Mouse (Mus musculus) CH12.LX (cell line): ENCODE data around the gene Ppp1r14d. TPM values are rescaled to one million over a fixed set of nuclear protein-coding genes. Genes with fewer than 3 reads are reported as not detected.

ENCODE experiments used
- DNase-seq: peaks from one replicate; pipeline ENCODE4 v3.0.0-alpha.2; 2013; ENCODE audit errors: extremely low read depth
- H3K27ac ChIP-seq: 2 replicates; pipeline ENCODE4 v1.5.1; 2012; ENCODE audit warnings: low read depth, mild to moderate bottlenecking, control low read depth, moderate library complexity; ENCODE audit not compliant: insufficient read depth
- H3K27me3 ChIP-seq: replicated peaks from 2 replicates; pipeline ENCODE3; 2012; ENCODE audit warnings: inconsistent platforms
- H3K36me3 ChIP-seq, 2 experiments: replicated peaks in 1 of 2; 2 replicates each; pipeline versions ENCODE3 to v1.6.1; 2012; ENCODE audit warnings: inconsistent platforms in 1 of 2, low read length in 1 of 2, mild to moderate bottlenecking in 1 of 2, mixed read lengths in 1 of 2, moderate library complexity in 1 of 2; ENCODE audit not compliant: control insufficient read depth in 1 of 2, insufficient read depth in 1 of 2
- H3K4me1 ChIP-seq, 2 experiments: 2 replicates each; pipeline ENCODE4 v1.6.1; 2012; ENCODE audit warnings: inconsistent platforms in 1 of 2, moderate library complexity in 1 of 2; ENCODE audit not compliant: insufficient read depth in 2 of 2, control insufficient read depth in 1 of 2
- H3K4me2 ChIP-seq: 2 replicates; pipeline ENCODE4 v1.6.1; 2012; ENCODE audit warnings: low read depth, mild to moderate bottlenecking, control low read depth; ENCODE audit not compliant: poor library complexity, insufficient read depth, severe bottlenecking
- H3K4me3 ChIP-seq, 3 experiments: fragments of 150-350 bp in 1 of 3; sonication (generic) in 1 of 3; replicated peaks in 1 of 3; 2 replicates each; pipeline versions ENCODE3 to v1.5.1; 2011 to 2012; ENCODE audit warnings: low read depth in 2 of 3, low read length in 2 of 3, mild to moderate bottlenecking in 2 of 3, moderate library complexity in 2 of 3, control low read depth in 1 of 3, improper control_type of control experiment in 1 of 3, inconsistent platforms in 1 of 3, mixed read lengths in 1 of 3; ENCODE audit not compliant: poor library complexity in 1 of 3
- H3K79me2 ChIP-seq: replicated peaks from 2 replicates; pipeline ENCODE4 v1.6.1; 2012; ENCODE audit warnings: mild to moderate bottlenecking, moderate library complexity; ENCODE audit not compliant: control insufficient read depth, poor library complexity, insufficient read depth, severe bottlenecking; ENCODE audit errors: extremely low read depth
- H3K9ac ChIP-seq: 2 replicates; pipeline ENCODE4 v1.6.1; 2012; ENCODE audit warnings: low read depth, mild to moderate bottlenecking, control low read depth, moderate library complexity; ENCODE audit not compliant: insufficient read depth
- H3K9me3 ChIP-seq: replicated peaks from 2 replicates; pipeline ENCODE3; 2012; ENCODE audit warnings: low read length, inconsistent platforms, mixed read lengths
- CHD1 ChIP-seq: IDR thresholded peaks from 2 replicates; pipeline ENCODE4 v1.6.1; 2012; ENCODE audit warnings: low read depth, low read length, improper control_type of control experiment, inconsistent platforms
- CTCF ChIP-seq, 2 experiments: IDR thresholded peaks in 1 of 2; conservative IDR thresholded peaks in 1 of 2; 2 replicates each; pipeline ENCODE4 v1.5.1; 2011 to 2012; ENCODE audit warnings: low read depth in 2 of 2, low read length in 2 of 2, improper control_type of control experiment in 1 of 2, inconsistent platforms in 1 of 2, mild to moderate bottlenecking in 1 of 2, moderate library complexity in 1 of 2
- ELF1 ChIP-seq: IDR thresholded peaks from 2 replicates; pipeline ENCODE4 v1.6.1; 2014; ENCODE audit warnings: low read depth, mild to moderate bottlenecking, inconsistent platforms, low read length, improper control_type of control experiment
- EP300 ChIP-seq: IDR thresholded peaks from 2 replicates; pipeline ENCODE4 v1.6.1; 2011; ENCODE audit warnings: low read length, improper control_type of control experiment
- ETS1 ChIP-seq: conservative IDR thresholded peaks from 2 replicates; pipeline ENCODE4 v1.6.1; 2012; ENCODE audit warnings: low read depth, mild to moderate bottlenecking, inconsistent platforms, low read length, improper control_type of control experiment, moderate library complexity
- IRF4 ChIP-seq: IDR thresholded peaks from 2 replicates; pipeline ENCODE4 v1.6.1; 2014; ENCODE audit warnings: low read depth, mild to moderate bottlenecking, inconsistent platforms, low read length, improper control_type of control experiment
- MAFK ChIP-seq: IDR thresholded peaks from 2 replicates; pipeline ENCODE4 v1.6.1; 2011; ENCODE audit warnings: low read length, improper control_type of control experiment; ENCODE audit not compliant: insufficient replicate concordance
- MEF2A ChIP-seq: IDR thresholded peaks from 2 replicates; pipeline ENCODE4 v1.6.1; 2014; ENCODE audit warnings: low read depth, mild to moderate bottlenecking, inconsistent platforms, low read length, improper control_type of control experiment, borderline replicate concordance
- NRF1 ChIP-seq: IDR thresholded peaks from 2 replicates; pipeline ENCODE4 v1.6.1; 2014; ENCODE audit warnings: low read depth, mild to moderate bottlenecking, inconsistent platforms, low read length, improper control_type of control experiment, moderate library complexity
- POLR2AphosphoS2 ChIP-seq: IDR thresholded peaks from 2 replicates; pipeline ENCODE4 v1.6.1; 2011; ENCODE audit warnings: low read depth, low read length, improper control_type of control experiment
- SIN3A ChIP-seq: IDR thresholded peaks from 2 replicates; pipeline ENCODE4 v1.6.1; 2012; ENCODE audit warnings: low read length, improper control_type of control experiment, inconsistent platforms
- UBTF ChIP-seq: IDR thresholded peaks from 2 replicates; pipeline ENCODE4 v1.6.1; 2012; ENCODE audit warnings: low read depth, mild to moderate bottlenecking, inconsistent platforms, low read length, improper control_type of control experiment, moderate library complexity
- USF1 ChIP-seq: IDR thresholded peaks from 2 replicates; pipeline ENCODE4 v1.6.1; 2014; ENCODE audit warnings: low read depth, mild to moderate bottlenecking, inconsistent platforms, low read length, improper control_type of control experiment
- USF2 ChIP-seq: conservative IDR thresholded peaks from 2 replicates; pipeline ENCODE4 v1.6.1; 2011; ENCODE audit warnings: low read depth, low read length, improper control_type of control experiment
- ZC3H11A ChIP-seq: IDR thresholded peaks from 2 replicates; pipeline ENCODE4 v1.6.1; 2012; ENCODE audit warnings: low read depth, mild to moderate bottlenecking, inconsistent platforms, low read length, improper control_type of control experiment
- ZKSCAN1 ChIP-seq: IDR thresholded peaks from 2 replicates; pipeline ENCODE4 v1.6.1; 2012; ENCODE audit warnings: low read depth, inconsistent platforms, low read length, improper control_type of control experiment, borderline replicate concordance
- ZMIZ1 ChIP-seq: IDR thresholded peaks from 2 replicates; pipeline ENCODE4 v1.6.1; 2012; ENCODE audit warnings: low read depth, mild to moderate bottlenecking, inconsistent platforms, low read length, improper control_type of control experiment
- dilution Hi-C: fragments of 300-500 bp; cut with MboI; formaldehyde crosslinking; loops from 2 replicates; pipeline ENCODE4 v1.14.3; 2020; ENCODE audit warnings: low sequenced_read_pairs; ENCODE audit not compliant: extremely low pct_unique_long_range_greater_than_20kb, extremely low pct_ligation_motif_present
- in situ Hi-C: fragments of 300-500 bp; cut with MboI; formaldehyde crosslinking; loops from 3 replicates; pipeline ENCODE4 v1.14.3; 2019; ENCODE audit warnings: low sequenced_read_pairs, low pct_ligation_motif_present, low pct_unique_long_range_greater_than_20kb, mixed read lengths
- polyA plus RNA-seq: library from polyadenylated mRNA; unstranded; fragments of >175 nt; gene quantifications from 2 replicates; pipeline ENCODE4 v1.2.1, GENCODE M21; 2012; ENCODE audit warnings: low read depth; ENCODE audit not compliant: insufficient read length
- total RNA-seq, 2 experiments: library from RNA; depleted of rRNA; stranded (reverse); fragments of 300-350 nt in 1 of 2; fragments of >200 nt in 1 of 2; gene quantifications; 2 replicates each; pipeline ENCODE4 v1.2.3; 2012 to 2014

The Ppp1r14d gene
- total and polyA plus RNA-seq, 3 experiments = not detected

- H3K79me2 ChIP-seq = no peaks in the 10 kb centered on the region; the same call in 1 of the 2 replicates
- no peak overlapping the region for H3K4me3 ChIP-seq
- in situ Hi-C loops = loop anchor here (10.0 to 25.0 kb wide), 3 partner anchors 53 to 435 kb away; partner anchors contain the start of genes Ccdc9b and Phgr1
- H3K9me3 ChIP-seq = no peaks in the 10 kb centered on the region
- peaks cover 2 to 22% of the 10 kb centered on the region in 2 experiments for H3K4me1 ChIP-seq
- no peak for TF ChIP-seq MAFK
- no peak for TF ChIP-seq MEF2A
- no peak for TF ChIP-seq IRF4
- TF ChIP-seq CHD1 = no peak
- TF ChIP-seq ZKSCAN1 = no peak
- TF ChIP-seq ZC3H11A = no peak
- no peak for TF ChIP-seq USF1
- no peak for TF ChIP-seq ELF1
- no peak overlapping the region for H3K9ac ChIP-seq
- no peak overlapping the region for H3K27ac ChIP-seq
- H3K36me3 ChIP-seq = no peaks in the 10 kb centered on the region
- H3K4me2 ChIP-seq = no peak overlapping the region
- H3K27me3 ChIP-seq = no peaks in the 10 kb centered on the region
- no peak for DNase-seq
- dilution Hi-C loops = no loop called here
Measured at GRCm38 (mm10) chr2:119197493-119197892, 32.2 kb downstream of the Ppp1r14d start.

GRCm38 (mm10) chr2:119196316-119197108, 33.2 kb downstream of the Ppp1r14d start:
- TF ChIP-seq UBTF (no peak), ZMIZ1 (no peak), ETS1 (no peak)
- TF ChIP-seq, all 38 proteins: peak for 0
- Histone ChIP-seq H3K9ac (no peak overlapping the region), H3K27me3 (no peaks in the 10 kb centered on the region), H3K4me3 (no peak overlapping the region), H3K79me2 (no peaks in the 10 kb centered on the region; the same call in 1 of the 2 replicates), H3K4me2 (no peak overlapping the region), H3K9me3 (no peaks in the 10 kb centered on the region), H3K4me1 (peaks cover 2 to 22% of the 10 kb centered on the region in 2 experiments), H3K27ac (no peak overlapping the region), H3K36me3 (no peaks in the 10 kb centered on the region)
- DNase-seq = no peak
- dilution Hi-C loops (no loop called here), in situ Hi-C loops (loop anchor here (10.0 to 25.0 kb wide), 3 partner anchors 52 to 434 kb away; partner anchors contain the start of genes Ccdc9b and Phgr1)

GRCm38 (mm10) chr2:119194140-119194539, 35.6 kb downstream of the Ppp1r14d start:
- Histone ChIP-seq H3K9ac (no peak overlapping the region), H3K27ac (no peak overlapping the region), H3K4me3 (no peak overlapping the region), H3K36me3 (peaks cover 0 to 2% of the 10 kb centered on the region in 2 experiments), H3K9me3 (no peaks in the 10 kb centered on the region), H3K27me3 (no peaks in the 10 kb centered on the region), H3K4me1 (peaks cover 2 to 23% of the 10 kb centered on the region in 2 experiments), H3K4me2 (no peak overlapping the region), H3K79me2 (no peaks in the 10 kb centered on the region)
- dilution Hi-C loops = no loop called here
- DNase-seq = no peak
- in situ Hi-C loops = loop anchor here (10.0 to 25.0 kb wide), 3 partner anchors 49 to 432 kb away; partner anchors contain the start of genes Ccdc9b and Phgr1
- TF ChIP-seq POLR2AphosphoS2 (no peak), CTCF (conservative IDR thresholded peaks at IDR 0.05 in 1 of 2, IDR thresholded peaks at IDR 0.05 in 1 of 2; ENCODE audit: low read depth in 2 of 2, low read length in 2 of 2) (no peak), NRF1 (no peak), USF2 (no peak), SIN3A (no peak), MAFK (no peak), MEF2A (no peak), EP300 (no peak)
- TF ChIP-seq, all 38 proteins: peak for 0
